Mouse (Mus musculus): ENCODE results near the gene U90926.

The U90926 gene

GRCm38 (mm10) chr5:92218915-92219793 is 3.9 kb upstream of the U90926 start:
- peak; percentile 75 for DNase-seq (ENCODE audit: low read depth, low spot score)

GRCm38 (mm10) chr5:92212231-92212630 is 3.0 kb downstream of the U90926 start:
- DNase-seq (ENCODE audit: low read depth, low spot score) = no peak

GRCm38 (mm10) chr5:92210205-92210604 is 5.0 kb downstream of the U90926 start:
- DNase-seq (ENCODE audit: low read depth, low spot score) = no peak

- DNase-seq (ENCODE audit: low read depth, low spot score) = no peak
These were observed 9.1 kb downstream of the U90926 start for GRCm38 (mm10) chr5:92206121-92206520.

GRCm38 (mm10) chr5:92205706-92206105 is 9.5 kb downstream of the U90926 start:
- DNase-seq (ENCODE audit: low read depth, low spot score) = no peak

- no peak for DNase-seq (ENCODE audit: low read depth, low spot score)
These were observed 10.0 kb downstream of the U90926 start for GRCm38 (mm10) chr5:92205184-92205583.

- no peak for DNase-seq (ENCODE audit: low read depth, low spot score)
These were observed 10.8 kb downstream of the U90926 start for GRCm38 (mm10) chr5:92204162-92205036.

GRCm38 (mm10) chr5:92198266-92198665 is 16.9 kb downstream of the U90926 start:
- no peak for DNase-seq (ENCODE audit: low read depth, low spot score)

GRCm38 (mm10) chr5:92196895-92197811 is 18.1 kb downstream of the U90926 start:
- no peak for DNase-seq (ENCODE audit: low read depth, low spot score)

GRCm38 (mm10) chr5:92195716-92196115 is 19.5 kb downstream of the U90926 start:
- DNase-seq (ENCODE audit: low read depth, low spot score) = peak; percentile 31

GRCm38 (mm10) chr5:92188881-92189483 is 26.2 kb downstream of the U90926 start:
- no peak for DNase-seq (ENCODE audit: low read depth, low spot score)

- no peak for DNase-seq (ENCODE audit: low read depth, low spot score)
These were observed 32.0 kb downstream of the U90926 start for GRCm38 (mm10) chr5:92183071-92183830.

GRCm38 (mm10) chr5:92165976-92166375 is 49.2 kb downstream of the U90926 start:
- no peak for DNase-seq (ENCODE audit: low read depth, low spot score)
